Mouse (Mus musculus) 3T3-L1 (cell line): Measurements from ENCODE around the gene Baiap2.

Source experiments
- DNase-seq: peaks from one replicate; pipeline ENCODE4 v3.0.0-alpha.2; 2015; ENCODE audit warnings: low read depth, low spot score

Baiap2 gene

DNA sequence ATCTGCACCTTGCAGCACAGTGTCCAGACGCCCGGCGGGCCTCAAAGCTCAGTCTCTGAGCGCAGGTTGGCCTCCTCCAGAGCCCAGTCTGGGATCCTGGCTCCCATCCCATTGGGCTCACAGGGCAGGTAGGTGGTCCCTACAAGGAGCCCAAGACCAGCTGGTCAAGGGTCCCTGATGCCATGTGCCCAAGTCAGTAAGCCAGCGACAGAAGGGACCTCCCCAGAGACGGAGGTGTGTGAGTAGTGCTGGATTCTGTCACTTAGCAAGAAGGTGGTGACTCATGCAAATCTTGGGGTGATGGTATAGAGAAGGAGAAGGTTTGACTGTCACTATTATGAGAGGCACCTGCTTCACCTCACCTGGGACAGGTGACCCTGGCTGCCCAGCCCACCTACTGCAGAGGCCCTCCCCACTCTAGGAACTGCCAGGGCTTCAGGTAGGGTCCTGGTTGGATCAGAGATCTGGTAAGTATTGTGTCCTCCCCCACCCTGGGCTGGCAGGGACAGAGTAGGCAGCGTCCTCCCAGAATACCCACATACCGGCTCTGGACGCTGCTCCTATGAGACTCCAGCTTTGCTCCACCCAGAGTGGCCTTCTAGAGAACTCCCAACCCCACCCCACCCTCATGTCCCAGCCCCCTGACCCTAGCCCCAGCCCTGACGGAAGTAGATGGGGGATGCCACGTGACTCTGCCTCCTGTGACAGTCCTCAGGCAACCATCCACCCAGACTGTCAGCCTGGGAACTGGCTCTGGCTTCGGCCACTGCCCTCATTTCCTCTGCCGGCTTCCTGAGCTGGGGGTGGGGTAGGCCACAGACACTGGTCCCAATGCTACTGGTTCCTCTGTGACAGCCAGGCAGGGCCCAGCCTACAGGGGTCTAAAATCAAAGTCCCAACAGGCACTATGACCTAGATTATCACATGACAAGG lies 98.9 kb downstream of the Baiap2 start:
- no peak for DNase-seq

DNA sequence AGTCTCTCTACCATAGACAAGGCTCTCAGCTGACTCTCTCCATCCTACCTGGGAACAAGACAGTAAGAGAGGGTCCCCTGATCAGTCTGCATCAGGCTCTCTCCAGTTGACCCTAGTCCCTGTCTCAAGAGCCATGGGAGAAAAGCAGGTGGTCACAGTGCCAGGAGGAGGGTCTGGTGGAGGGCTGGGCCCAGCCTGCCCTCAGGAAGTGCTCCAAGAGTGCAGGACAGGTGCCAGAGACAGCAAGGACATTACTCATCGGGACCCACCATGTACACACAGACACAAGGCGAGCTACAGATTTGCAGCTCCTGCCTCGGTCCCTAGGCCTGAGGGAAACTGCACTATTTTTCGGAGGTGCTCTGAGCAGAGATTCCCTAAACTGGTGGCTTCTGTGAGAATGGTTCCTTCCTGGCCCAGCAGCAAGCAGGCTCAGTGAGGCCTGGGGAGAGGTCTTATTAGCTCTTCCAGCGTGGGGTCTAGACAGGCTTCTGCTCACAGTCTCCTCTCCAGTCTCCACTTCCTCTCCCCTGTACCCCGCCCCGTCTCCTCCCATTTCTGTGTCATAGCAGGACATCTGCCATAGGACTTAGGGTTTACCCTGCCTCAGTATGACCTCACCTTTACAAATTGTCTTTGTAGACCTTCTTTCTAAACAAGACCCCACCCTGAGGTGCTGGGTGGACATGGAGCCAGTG lies 99.7 kb downstream of the Baiap2 start:
- no peak for DNase-seq

DNA sequence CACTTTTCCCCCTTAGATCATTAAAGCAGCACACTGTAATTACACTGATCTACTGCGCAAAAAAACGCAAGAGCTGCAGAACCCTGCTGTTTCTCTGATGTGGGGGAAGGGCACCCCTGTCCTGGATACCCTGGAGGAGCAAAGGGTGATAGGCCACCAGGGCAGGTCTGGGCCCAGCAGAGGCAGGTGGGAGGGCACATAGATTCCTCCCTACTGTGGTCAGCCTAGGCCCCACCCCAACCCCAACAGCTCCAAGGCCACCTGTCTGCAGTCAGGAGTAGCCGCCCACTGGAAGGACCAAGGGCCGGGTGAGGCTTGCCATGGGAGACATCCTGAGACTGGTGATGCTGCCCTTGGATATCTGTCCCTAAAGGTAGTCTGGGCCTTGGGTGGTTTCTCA lies 102.8 kb downstream of the Baiap2 start:
- no peak for DNase-seq

DNA sequence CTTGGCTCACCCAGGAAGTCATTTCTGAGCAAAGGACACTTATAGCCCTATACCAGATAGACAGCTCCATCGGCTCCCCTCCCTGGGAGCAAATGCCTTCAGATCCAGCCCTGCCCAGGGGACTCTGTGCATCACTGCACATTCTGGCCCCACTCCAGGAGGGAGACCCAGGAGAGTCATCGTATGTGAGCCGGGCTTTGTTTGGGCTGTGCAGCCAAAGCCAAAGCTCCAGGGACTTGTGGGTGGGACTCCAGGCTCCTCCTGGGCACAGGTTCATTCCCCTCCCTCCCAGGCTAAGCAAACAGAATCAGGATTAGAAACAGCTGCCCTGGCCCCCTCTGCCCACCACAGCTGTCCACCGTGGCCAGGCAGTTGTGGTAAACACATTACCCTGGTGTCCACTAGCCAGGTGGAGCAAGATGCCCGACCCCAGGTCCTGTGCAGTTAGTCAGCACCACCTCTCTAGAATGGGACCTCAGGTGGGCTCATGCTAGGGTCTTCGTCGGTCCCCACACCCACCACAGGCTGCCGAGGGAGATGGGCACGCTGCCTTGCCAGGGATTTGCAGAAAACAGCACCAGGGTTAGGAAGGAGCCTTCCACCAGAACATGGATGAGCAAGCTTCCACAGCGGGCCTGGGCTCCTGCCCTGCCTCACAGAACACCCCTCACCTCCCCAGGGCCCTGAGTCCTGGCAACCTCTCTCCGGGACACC lies 103.4 kb downstream of the Baiap2 start:
- DNase-seq = peak; percentile 28

DNA sequence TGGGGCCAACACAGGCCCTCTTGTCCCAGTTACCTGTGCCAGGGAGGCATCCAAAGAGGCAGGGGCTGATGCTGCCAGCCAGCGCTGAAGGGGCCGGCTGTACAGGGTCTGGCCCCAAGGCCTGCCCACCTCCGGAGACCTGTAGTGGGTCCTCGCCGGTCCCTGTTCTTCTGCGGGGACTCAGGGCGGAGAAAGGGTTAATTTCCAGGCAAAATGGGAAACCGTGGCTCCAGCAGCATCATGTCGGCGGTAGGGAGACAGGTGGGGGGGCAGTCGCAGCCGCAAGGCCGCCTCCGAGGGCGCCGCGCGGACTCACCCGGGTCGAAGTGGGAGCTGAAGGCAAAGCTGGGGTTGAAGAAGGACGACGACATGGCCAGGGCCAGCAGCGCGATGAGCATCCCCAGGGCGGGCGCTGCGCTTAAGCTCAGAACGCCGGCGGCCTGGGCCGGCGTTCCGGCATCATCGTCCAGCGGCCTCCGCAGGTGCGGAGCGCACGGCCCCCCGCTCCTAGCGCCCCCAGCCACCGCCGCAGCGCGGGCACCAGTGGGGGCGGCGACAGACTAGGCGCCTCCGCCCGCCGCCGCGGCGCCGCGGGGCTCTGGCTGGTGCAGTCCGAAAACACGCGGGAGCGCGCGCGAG lies 104.1 kb downstream of the Baiap2 start, which contains the start of gene Aatk:
Gene Aatk (minus strand): TSS at position 615 of the 639 bp plus-strand sequence.
- no peak for DNase-seq

DNA sequence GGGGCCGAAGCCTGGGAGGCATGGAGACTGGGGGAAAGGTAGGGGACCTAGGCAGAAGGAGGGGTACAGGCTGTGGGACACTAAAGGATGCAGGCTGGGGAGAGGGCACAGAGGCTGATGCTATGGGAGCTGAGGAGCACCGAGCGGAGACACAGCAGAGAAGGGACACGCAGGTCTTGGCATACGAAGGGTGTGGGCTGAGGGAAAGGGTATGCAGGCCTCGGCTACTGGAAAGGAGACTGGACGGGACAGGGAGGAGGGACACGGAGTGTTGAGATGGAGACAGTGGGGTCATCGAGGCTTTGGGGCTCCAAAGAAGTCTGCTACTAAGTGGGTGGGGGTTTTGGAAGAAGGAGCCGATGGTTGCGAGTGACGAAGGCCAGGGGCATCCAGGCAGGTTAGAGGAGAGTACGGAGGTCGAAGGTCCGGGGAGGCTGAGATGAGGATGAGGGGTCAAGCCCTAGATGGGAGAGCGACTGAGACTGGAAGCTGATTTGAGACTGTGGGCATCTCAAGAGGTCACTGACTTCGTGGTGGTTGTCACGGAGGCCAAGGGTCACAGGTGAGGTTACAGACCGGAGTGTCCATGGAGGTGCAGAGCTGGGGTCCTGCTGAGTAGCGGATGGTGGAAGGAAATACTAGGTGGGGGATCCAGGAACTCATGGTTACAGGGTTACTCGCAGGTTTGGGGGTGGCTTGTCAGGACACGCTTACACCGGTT lies 105.1 kb downstream of the Baiap2 start:
- no peak for DNase-seq

DNA sequence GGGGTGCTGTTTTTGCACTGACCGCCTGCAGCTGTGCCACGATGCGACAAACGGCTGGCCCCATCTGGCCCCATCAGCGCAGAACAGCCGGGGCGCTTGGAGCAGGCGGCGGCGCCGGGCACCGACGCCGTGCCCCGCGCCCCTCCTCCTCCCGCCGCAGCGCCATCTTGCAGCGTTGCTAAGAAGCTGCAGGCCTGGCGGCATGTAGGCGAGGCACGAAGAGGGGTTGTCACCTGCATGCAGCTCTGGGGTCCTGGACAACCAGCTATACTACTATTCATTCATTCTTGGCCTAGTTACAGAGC lies 105.6 kb downstream of the Baiap2 start:
- DNase-seq = no peak

DNA sequence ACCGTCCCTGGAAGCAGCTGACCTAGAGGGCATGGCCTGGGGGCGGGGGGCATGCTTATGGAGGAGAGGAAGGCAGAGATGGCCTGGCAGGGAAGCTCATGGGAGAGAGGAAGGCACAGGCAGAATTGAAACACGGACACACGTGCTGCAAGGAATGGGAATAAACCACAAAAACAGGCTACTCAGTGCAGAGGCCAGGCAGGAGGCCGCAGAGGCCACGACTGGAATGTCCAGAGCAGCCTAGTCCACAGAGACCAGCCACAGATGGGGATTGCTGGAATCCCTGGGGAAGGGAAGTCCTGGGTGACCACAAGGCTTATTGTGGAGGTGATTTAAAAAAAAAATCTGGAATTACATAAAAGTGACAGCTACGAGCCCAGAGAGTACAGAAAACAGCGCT lies 106.5 kb downstream of the Baiap2 start:
- peak; percentile 69 for DNase-seq

DNA sequence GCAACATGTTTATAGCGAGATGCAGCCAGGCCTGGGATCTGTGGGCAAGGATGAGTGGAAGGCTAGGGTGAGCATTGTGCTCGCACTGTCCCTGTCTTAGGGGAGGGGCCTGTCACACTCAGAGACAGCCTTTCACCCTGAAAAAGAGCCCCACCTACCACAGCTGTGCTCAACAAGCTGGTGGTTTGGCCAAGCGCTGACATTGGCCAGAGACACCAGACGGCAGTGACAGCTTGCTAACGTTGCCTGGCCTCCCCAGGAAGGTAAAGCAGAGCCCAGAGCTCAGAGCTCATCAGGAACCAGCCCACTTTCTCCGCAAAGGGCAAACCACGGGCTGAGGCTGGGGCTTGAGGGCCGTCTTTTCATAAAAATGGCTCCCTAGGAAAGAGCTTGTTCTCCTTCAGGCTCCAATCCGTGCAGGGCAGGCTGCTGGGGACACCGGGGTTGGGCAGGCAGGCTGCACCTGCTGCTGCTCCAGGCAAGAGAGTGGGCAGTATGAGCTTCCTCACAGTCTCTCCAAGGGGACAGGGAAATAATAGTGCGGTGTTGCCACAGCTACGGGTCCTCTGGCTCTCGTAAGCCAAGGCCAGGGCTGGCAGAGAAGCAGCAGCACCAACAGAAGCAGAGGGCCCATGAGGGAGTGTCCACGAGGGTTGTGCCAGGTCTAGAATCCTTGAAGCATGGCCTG lies 108.7 kb downstream of the Baiap2 start:
- no peak for DNase-seq

DNA sequence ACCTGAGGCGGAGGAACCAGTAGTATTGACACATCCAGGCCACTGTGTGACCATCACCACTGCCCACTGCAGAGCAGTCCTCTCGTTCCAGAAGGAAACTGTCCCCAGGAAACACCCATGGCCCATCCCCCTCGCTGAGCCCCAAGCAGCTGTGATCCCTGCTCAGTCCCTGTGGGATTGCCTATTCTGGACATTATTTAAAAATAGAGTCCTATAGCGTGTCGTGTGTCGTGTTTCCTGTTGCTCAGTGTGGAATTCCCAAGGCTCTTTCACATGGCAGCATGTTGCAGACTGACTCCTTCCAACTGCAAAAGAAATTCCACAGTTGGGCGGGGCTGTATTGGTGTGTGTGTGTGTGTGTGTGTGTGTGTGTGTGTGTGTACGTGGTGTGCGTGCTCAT lies 109.7 kb downstream of the Baiap2 start:
- DNase-seq = no peak

DNA sequence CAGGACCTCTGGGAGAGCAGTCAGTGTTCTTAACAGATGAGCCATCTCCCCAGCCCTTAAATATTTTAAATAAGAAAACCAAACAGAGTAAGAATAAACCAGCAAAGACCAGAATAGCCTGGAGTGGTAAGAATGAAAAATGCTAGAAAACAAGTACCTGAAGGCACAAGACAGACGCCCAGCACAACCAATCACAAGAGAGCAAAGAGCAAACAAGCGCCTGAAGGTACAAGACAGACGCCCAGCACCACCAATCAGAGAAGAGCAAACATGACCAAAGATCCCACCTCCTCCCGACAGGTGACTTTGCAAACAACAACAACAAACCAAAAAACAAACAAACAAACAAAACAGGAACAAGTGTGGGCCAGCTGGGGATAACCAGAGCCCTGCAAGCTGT lies 111.3 kb downstream of the Baiap2 start:
- DNase-seq = no peak

DNA sequence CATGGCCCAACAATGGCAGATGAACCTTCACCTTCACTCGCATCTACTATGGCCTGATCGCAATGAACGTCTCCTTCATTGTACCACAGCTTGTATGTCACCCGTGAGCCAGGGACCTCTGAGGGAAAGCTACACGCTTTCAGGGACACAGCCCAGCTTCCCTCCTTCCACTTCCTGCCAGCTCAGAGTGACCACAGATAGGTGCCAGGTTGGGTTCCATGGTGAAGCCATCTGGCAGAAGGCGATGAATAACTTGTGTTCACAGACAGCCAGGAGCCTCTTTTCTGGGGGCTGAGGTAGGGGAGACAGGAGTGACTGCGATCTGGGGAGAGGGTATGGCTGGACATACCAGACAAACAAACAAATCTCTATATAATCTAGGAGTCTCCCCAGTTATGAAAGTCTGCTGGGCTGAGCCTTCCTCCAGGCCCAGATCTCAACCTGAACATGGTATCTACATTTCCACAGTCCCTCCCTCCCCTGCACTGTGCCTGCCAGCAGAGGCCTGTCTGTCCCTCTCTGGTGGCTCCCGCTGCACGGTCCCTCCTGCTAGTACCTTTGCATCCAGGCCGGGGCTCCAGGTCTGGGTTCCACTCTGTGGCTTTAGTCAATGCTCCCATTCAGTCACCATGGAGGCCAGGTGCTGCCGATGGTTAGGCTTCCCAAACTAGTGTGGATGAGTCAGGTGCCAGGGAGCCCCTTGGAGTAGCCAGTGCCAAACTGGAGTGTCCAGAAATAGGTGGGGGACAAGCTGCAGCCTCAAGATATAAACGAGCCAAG lies 113.6 kb downstream of the Baiap2 start:
- no peak for DNase-seq
